Mouse (Mus musculus): Measurements from ENCODE around the gene Col4a3. TPM values are rescaled to one million over a fixed set of nuclear protein-coding genes. Genes with fewer than 3 reads are reported as not detected.

The Col4a3 gene
- polyA plus RNA-seq, 1 experiment from 2014 or later: 0.12 TPM

GRCm38 (mm10) chr1:82612061-82612660 lies 25.4 kb downstream of the Col4a3 start:
- 62% methylated on average over 9 of the region's 9 CpGs for WGBS
- Histone ChIP-seq H3K4me3 (no peak overlapping the region), H3K36me3 (no peaks in the 10 kb centered on the region), H3K9ac (no peak overlapping the region), H3K4me1 (no peaks in the 10 kb centered on the region), H3K27me3 (no peaks in the 10 kb centered on the region), H3K4me2 (replicated peaks) (no peak overlapping the region), H3K9me3 (no peaks in the 10 kb centered on the region), H3K27ac (no peak overlapping the region)
- no peak for ATAC-seq (ENCODE audit: insufficient number of reproducible peaks, insufficient read depth, low FRiP score, low TSS enrichment)

- H3K9ac ChIP-seq: no peak overlapping the region
- H3K27ac ChIP-seq: no peak overlapping the region
- H3K4me1 ChIP-seq: no peaks in the 10 kb centered on the region
- H3K27me3 ChIP-seq: no peaks in the 10 kb centered on the region
- WGBS: 68% methylated on average over 5 of the region's 5 CpGs
- H3K9me3 ChIP-seq: no peaks in the 10 kb centered on the region
- no peak overlapping the region for H3K4me2 ChIP-seq (replicated peaks)
- no peak for ATAC-seq (ENCODE audit: insufficient number of reproducible peaks, insufficient read depth, low FRiP score, low TSS enrichment)
- H3K36me3 ChIP-seq: no peaks in the 10 kb centered on the region
- H3K4me3 ChIP-seq: no peak overlapping the region
Measured at GRCm38 (mm10) chr1:82618001-82618400, 31.3 kb downstream of the Col4a3 start.

GRCm38 (mm10) chr1:82618592-82618991 lies 31.9 kb downstream of the Col4a3 start:
- Histone ChIP-seq H3K9me3 (no peaks in the 10 kb centered on the region), H3K4me3 (no peak overlapping the region), H3K27me3 (no peaks in the 10 kb centered on the region), H3K27ac (no peak overlapping the region), H3K4me2 (replicated peaks) (no peak overlapping the region), H3K4me1 (no peaks in the 10 kb centered on the region), H3K9ac (no peak overlapping the region), H3K36me3 (no peaks in the 10 kb centered on the region)
- no peak for ATAC-seq (ENCODE audit: insufficient number of reproducible peaks, insufficient read depth, low FRiP score, low TSS enrichment)
- 82% methylated on average over 5 of the region's 5 CpGs for WGBS

- no peak overlapping the region for H3K4me2 ChIP-seq (replicated peaks)
- no peaks in the 10 kb centered on the region for H3K4me1 ChIP-seq
- H3K4me3 ChIP-seq: no peak overlapping the region
- H3K36me3 ChIP-seq: no peaks in the 10 kb centered on the region
- no peak for ATAC-seq (ENCODE audit: insufficient number of reproducible peaks, insufficient read depth, low FRiP score, low TSS enrichment)
- H3K27ac ChIP-seq: no peak overlapping the region
- H3K9ac ChIP-seq: no peak overlapping the region
- no peaks in the 10 kb centered on the region for H3K9me3 ChIP-seq
- 74% methylated on average over 5 of the region's 5 CpGs for WGBS
- no peaks in the 10 kb centered on the region for H3K27me3 ChIP-seq
Measured at GRCm38 (mm10) chr1:82619981-82620380, 33.3 kb downstream of the Col4a3 start.

- WGBS: 78% methylated on average over 6 of the region's 6 CpGs
- ATAC-seq (ENCODE audit: insufficient number of reproducible peaks, insufficient read depth, low FRiP score, low TSS enrichment): no peak
- H3K4me3 ChIP-seq: no peak overlapping the region
- H3K27ac ChIP-seq: no peak overlapping the region
- no peaks in the 10 kb centered on the region for H3K9me3 ChIP-seq
- H3K27me3 ChIP-seq: no peaks in the 10 kb centered on the region
- H3K4me2 ChIP-seq (replicated peaks): no peak overlapping the region
- no peaks in the 10 kb centered on the region for H3K36me3 ChIP-seq
- no peak overlapping the region for H3K9ac ChIP-seq
- H3K4me1 ChIP-seq: no peaks in the 10 kb centered on the region
Measured at GRCm38 (mm10) chr1:82624934-82625333, 38.2 kb downstream of the Col4a3 start.

- Histone ChIP-seq H3K27me3 (no peaks in the 10 kb centered on the region), H3K4me2 (replicated peaks) (no peak overlapping the region), H3K9ac (no peak overlapping the region), H3K4me1 (no peaks in the 10 kb centered on the region), H3K27ac (no peak overlapping the region), H3K9me3 (no peaks in the 10 kb centered on the region), H3K4me3 (no peak overlapping the region), H3K36me3 (no peaks in the 10 kb centered on the region)
- 77% methylated on average over 2 of the region's 2 CpGs for WGBS
- ATAC-seq (ENCODE audit: insufficient number of reproducible peaks, insufficient read depth, low FRiP score, low TSS enrichment): no peak
Measured at GRCm38 (mm10) chr1:82625474-82625873, 38.8 kb downstream of the Col4a3 start.

GRCm38 (mm10) chr1:82627652-82628051 lies 40.9 kb downstream of the Col4a3 start:
- no peak overlapping the region for H3K9ac ChIP-seq
- H3K9me3 ChIP-seq: no peaks in the 10 kb centered on the region
- no peaks in the 10 kb centered on the region for H3K4me1 ChIP-seq
- WGBS: 80% methylated on average over 4 of the region's 4 CpGs
- H3K27ac ChIP-seq: no peak overlapping the region
- no peaks in the 10 kb centered on the region for H3K27me3 ChIP-seq
- H3K4me2 ChIP-seq (replicated peaks): no peak overlapping the region
- H3K4me3 ChIP-seq: no peak overlapping the region
- no peaks in the 10 kb centered on the region for H3K36me3 ChIP-seq
- ATAC-seq (ENCODE audit: insufficient number of reproducible peaks, insufficient read depth, low FRiP score, low TSS enrichment): no peak

GRCm38 (mm10) chr1:82629495-82629894 lies 42.8 kb downstream of the Col4a3 start:
- Histone ChIP-seq H3K4me2 (replicated peaks) (no peak overlapping the region), H3K4me1 (no peaks in the 10 kb centered on the region), H3K27ac (no peak overlapping the region), H3K9ac (no peak overlapping the region), H3K9me3 (no peaks in the 10 kb centered on the region), H3K36me3 (no peaks in the 10 kb centered on the region), H3K27me3 (no peaks in the 10 kb centered on the region), H3K4me3 (no peak overlapping the region)
- ATAC-seq (ENCODE audit: insufficient number of reproducible peaks, insufficient read depth, low FRiP score, low TSS enrichment): no peak
- WGBS: 90% methylated on average over 5 of the region's 5 CpGs

GRCm38 (mm10) chr1:82631169-82631792 lies 44.6 kb downstream of the Col4a3 start:
- no peaks in the 10 kb centered on the region for H3K36me3 ChIP-seq
- no peak overlapping the region for H3K4me3 ChIP-seq
- no peak overlapping the region for H3K27ac ChIP-seq
- H3K4me1 ChIP-seq: no peaks in the 10 kb centered on the region
- no peak overlapping the region for H3K4me2 ChIP-seq (replicated peaks)
- ATAC-seq (ENCODE audit: insufficient number of reproducible peaks, insufficient read depth, low FRiP score, low TSS enrichment): no peak
- WGBS: 73% methylated on average over 6 of the region's 6 CpGs
- no peak overlapping the region for H3K9ac ChIP-seq
- no peaks in the 10 kb centered on the region for H3K27me3 ChIP-seq
- no peaks in the 10 kb centered on the region for H3K9me3 ChIP-seq

- no peak overlapping the region for H3K27ac ChIP-seq
- H3K27me3 ChIP-seq: no peaks in the 10 kb centered on the region
- H3K9me3 ChIP-seq: no peaks in the 10 kb centered on the region
- H3K4me3 ChIP-seq: no peak overlapping the region
- H3K4me1 ChIP-seq: no peaks in the 10 kb centered on the region
- H3K4me2 ChIP-seq (replicated peaks): no peak overlapping the region
- no peak overlapping the region for H3K9ac ChIP-seq
- ATAC-seq (ENCODE audit: insufficient number of reproducible peaks, insufficient read depth, low FRiP score, low TSS enrichment): 0 out of 2 replicates have a peak, but pooled peaks have one; percentile 22
- no peaks in the 10 kb centered on the region for H3K36me3 ChIP-seq
- 79% methylated on average over 19 of the region's 19 CpGs for WGBS
Measured at GRCm38 (mm10) chr1:82634545-82635253, 48.0 kb downstream of the Col4a3 start.

GRCm38 (mm10) chr1:82635254-82635620 lies 48.5 kb downstream of the Col4a3 start:
- no peak overlapping the region for H3K27ac ChIP-seq
- no peak overlapping the region for H3K4me3 ChIP-seq
- H3K27me3 ChIP-seq: no peaks in the 10 kb centered on the region
- 81% methylated on average over 9 of the region's 9 CpGs for WGBS
- no peaks in the 10 kb centered on the region for H3K9me3 ChIP-seq
- H3K9ac ChIP-seq: no peak overlapping the region
- H3K4me1 ChIP-seq: no peaks in the 10 kb centered on the region
- no peak overlapping the region for H3K4me2 ChIP-seq (replicated peaks)
- no peaks in the 10 kb centered on the region for H3K36me3 ChIP-seq
- no peak for ATAC-seq (ENCODE audit: insufficient number of reproducible peaks, insufficient read depth, low FRiP score, low TSS enrichment)

- WGBS: 75% methylated on average over 4 of the region's 4 CpGs
- no peaks in the 10 kb centered on the region for H3K4me1 ChIP-seq
- no peaks in the 10 kb centered on the region for H3K36me3 ChIP-seq
- no peaks in the 10 kb centered on the region for H3K27me3 ChIP-seq
- no peak overlapping the region for H3K9ac ChIP-seq
- no peak for ATAC-seq (ENCODE audit: insufficient number of reproducible peaks, insufficient read depth, low FRiP score, low TSS enrichment)
- no peaks in the 10 kb centered on the region for H3K9me3 ChIP-seq
- no peak overlapping the region for H3K27ac ChIP-seq
- no peak overlapping the region for H3K4me2 ChIP-seq (replicated peaks)
- H3K4me3 ChIP-seq: no peak overlapping the region
Measured at GRCm38 (mm10) chr1:82636321-82636720, 49.6 kb downstream of the Col4a3 start.
